Mouse (Mus musculus): ENCODE results near the gene Car15. TPM values are rescaled to one million over a fixed set of nuclear protein-coding genes. Genes with fewer than 3 reads are reported as not detected.

Gene Car15
- polyA plus RNA-seq, 1 experiment from 2014 or later, result 0.83 TPM

- no peak for DNase-seq (ENCODE audit: low spot score)
Measured at GRCm38 (mm10) chr16:17833681-17834399, 4.3 kb downstream of the Car15 start.

DNA sequence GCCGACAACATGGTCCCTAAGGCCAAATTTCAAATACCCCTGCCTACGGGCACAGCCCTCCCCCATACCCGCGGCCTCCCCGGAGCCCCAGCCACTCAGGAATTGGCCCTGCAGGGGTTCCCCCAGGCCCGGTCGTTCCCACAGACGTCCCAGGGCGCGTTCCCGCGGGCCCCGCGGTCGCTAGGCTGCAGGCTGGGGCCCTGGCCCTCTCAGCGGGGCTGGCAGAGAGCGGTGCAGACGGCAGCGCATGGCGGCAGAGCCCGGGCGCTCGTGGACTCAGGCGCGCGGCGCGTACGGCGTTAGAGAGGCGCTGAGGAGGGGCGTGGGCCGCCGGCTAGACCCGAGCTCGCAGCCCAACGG lies 4.9 kb downstream of the Car15 start:
- DNase-seq (ENCODE audit: low spot score), result no peak

GRCm38 (mm10) chr16:17832821-17833220 lies 5.3 kb downstream of the Car15 start, which contains the start of gene B830017H08Rik:
Gene B830017H08Rik, plus strand, starts transcription at chr16:17833121.
- no peak for DNase-seq (ENCODE audit: low spot score)

GRCm38 (mm10) chr16:17831781-17832180 lies 6.4 kb downstream of the Car15 start:
- DNase-seq (ENCODE audit: low spot score), result no peak

DNA sequence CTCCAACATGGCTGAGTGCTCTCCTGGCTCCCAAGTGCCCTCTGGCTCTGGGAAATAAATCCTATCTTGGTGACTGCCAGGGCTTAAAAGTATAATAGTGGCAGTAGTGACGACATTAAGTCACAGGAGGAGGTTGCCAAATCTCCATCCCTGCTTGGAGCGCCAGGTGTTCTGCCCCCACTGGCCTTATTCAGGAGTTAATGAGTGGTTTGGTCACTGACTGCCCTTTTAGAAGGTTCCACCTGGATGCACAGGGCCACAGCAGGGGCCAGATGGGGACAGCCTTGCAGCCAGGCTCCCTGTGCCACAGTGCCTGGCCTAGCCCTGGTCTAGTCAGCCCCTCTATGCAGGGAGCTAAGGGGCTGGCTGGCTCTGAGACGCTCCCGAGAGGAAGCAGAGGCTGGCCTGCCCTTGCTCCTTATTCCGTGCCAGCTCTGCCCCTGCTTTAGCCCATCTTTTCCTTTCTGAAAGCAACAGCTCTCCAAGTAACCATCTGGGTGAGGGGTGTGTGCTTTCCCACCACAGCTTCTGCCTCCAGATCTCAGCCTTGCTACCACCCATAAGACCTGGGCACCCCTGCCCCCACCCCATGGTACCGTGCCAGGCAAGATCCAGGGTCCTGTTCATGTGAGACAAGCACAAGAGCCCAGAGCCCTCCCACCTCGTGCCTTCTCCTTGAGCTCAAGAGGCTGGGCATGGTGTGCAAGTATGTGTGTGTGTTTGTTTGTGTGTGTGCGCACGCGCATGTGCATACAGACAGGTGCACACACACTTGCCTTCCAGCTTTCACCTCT lies 7.6 kb downstream of the Car15 start:
- DNase-seq (ENCODE audit: low spot score), result no peak

- DNase-seq (ENCODE audit: low spot score), result no peak
Measured at GRCm38 (mm10) chr16:17828867-17829266, 9.3 kb downstream of the Car15 start.

DNA sequence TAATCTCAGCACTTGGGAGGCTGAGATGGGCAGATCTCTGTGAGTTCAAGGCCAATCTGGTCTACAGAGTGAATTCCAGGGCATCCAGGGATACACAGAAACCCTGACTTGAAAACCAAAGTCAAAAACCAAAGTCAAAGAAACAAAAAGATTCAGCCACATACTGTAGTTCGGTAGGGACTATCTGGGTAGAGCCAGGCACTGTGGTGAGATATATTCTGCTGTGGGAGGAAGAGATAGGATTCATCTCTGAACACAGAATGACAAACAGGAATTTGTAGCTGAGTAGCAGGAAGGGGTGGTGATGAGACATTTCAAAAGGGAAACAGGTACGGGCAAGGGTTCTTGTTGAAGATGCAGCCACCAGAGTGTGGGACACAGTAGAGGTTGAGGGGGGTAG lies 9.9 kb downstream of the Car15 start:
- DNase-seq (ENCODE audit: low spot score), result no peak

DNA sequence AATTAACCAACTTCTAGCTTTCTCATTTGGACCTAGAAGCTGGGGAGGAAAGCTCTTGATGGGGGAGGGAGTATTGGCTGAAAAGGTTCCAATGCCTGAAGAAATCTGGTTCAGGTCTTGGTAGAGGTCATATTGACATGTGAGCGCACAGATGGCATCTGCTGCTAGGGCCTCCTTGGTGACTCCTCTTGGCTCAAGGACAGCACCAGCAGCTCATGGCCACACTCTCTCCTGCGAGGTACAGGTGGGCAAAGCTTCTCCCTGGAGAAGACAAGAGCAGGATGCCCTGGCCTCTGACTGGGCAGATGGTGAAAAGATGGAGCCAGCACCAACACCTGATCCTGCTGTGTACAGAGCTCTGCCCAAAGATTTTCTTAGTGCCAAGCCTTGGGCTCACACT lies 11.7 kb downstream of the Car15 start:
- DNase-seq (ENCODE audit: low spot score), result no peak

GRCm38 (mm10) chr16:17816528-17816927 lies 21.6 kb downstream of the Car15 start:
- no peak for DNase-seq (ENCODE audit: low spot score)

- peak; percentile 90 for DNase-seq (ENCODE audit: low spot score)
Measured at GRCm38 (mm10) chr16:17815411-17816402, 22.5 kb downstream of the Car15 start.

DNA sequence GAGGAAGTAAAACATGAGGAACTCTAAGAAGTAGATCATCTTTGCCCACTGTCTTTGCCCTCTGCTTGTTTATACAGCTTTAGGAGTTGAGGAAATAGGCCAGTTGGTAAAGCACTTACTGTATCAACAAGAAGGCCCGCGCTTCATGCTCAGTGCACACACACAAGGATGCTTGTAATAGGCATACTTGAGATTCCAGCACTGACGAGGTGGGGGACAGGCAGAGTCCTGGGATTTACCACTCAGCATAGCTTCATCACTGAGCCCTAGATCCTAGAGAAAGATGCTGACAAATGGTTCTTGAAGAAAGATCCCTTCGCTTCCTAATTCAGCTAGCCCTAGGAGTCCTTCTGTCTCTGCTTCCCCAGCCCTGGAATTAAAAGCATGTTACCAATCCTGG lies 25.0 kb downstream of the Car15 start:
- DNase-seq (ENCODE audit: low spot score), result no peak

- peak; percentile 52 for DNase-seq (ENCODE audit: low spot score)
Measured at GRCm38 (mm10) chr16:17812120-17812519, 26.0 kb downstream of the Car15 start.

GRCm38 (mm10) chr16:17809711-17810110 lies 28.5 kb downstream of the Car15 start:
- DNase-seq (ENCODE audit: low spot score), result no peak

GRCm38 (mm10) chr16:17809125-17809524 lies 29.0 kb downstream of the Car15 start:
- DNase-seq (ENCODE audit: low spot score), result no peak

GRCm38 (mm10) chr16:17807192-17808009 lies 30.8 kb downstream of the Car15 start:
- peak; percentile 93 for DNase-seq (ENCODE audit: low spot score)

GRCm38 (mm10) chr16:17806581-17807191 lies 31.5 kb downstream of the Car15 start:
- DNase-seq (ENCODE audit: low spot score), result no peak

GRCm38 (mm10) chr16:17804982-17805381 lies 33.2 kb downstream of the Car15 start:
- DNase-seq (ENCODE audit: low spot score), result no peak

DNA sequence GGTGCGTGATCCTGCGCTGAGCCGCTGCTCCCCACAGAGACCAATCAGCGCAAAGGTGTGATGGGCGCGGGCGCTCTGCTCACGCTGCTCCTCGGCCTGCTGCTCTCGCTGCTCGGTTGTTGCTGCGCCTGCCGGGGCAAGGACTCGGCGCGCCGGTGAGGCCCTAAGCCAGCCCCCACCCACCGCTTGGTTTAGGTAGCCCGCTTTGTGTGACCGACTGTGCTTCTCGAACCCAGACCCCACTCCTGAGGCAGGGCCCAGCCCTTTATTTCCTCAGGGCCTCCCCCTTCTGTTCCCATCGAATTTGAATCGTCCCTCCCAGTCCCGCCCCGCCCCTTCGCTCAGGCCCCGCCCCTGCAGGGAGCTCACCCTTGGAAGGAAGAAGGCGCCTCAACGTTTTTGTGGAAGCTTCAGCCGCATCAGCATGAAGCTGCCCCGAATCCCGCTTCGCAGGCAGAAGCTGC lies 33.7 kb downstream of the Car15 start:
- DNase-seq (ENCODE audit: low spot score), result peak; percentile 51

DNA sequence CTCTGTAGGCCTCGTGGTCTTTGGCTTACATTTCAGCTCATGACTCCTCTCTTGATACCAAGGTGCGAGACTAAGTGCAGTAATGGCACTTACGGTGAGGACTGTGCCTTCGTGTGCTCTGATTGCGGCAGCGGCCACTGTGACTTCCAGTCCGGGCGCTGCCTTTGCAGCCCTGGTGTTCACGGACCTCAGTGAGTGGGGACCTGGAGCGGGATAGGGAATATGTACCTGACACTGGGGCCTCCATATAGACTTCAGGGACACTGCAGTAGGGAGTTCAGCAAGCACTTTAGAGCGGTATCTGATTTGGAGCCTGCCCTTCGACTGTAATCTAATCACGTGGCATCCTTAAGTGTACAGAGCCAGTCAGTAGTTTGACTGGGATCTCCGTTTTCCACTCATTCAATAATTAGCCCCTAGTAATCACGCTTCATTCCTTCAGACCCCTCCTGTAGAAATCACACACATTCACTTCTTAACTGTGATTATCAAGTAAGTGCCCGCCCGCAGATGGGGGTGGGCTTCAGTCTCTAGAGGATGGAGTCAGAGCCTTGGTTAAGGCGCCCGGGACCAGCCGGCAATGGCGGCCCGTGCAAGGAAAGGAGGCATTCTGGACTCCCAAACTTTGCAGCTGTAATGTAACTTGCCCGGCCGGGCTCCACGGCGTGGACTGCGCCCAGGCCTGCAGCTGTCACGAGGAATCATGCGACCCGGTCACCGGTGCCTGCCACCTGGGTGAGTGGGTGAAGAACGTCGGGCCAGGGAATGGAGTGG lies 34.3 kb downstream of the Car15 start:
- DNase-seq (ENCODE audit: low spot score), result no peak

Data from thymus, postnatal 0 days (tissue).